Mouse (Mus musculus) lung, postnatal 0 days (tissue): ENCODE results near the gene Ctu2. TPM values are rescaled to one million over a fixed set of nuclear protein-coding genes. Genes with fewer than 3 reads are reported as not detected.
A peak's percentile ranks its signal among the peaks of the same experiment; 100 is the strongest.

Source experiments
- ATAC-seq: fragments of 200-750 bp; cut with Nextera tagmentation; 2 replicates; pipeline ENCODE4 v1.8.0; 2017; ENCODE audit warnings: moderate library complexity
- DNase-seq: peaks from one replicate; pipeline ENCODE4 v3.0.0-alpha.2; 2016; ENCODE audit warnings: low spot score
- H3K27ac ChIP-seq: fragments of 300-500 bp; sonication (generic); 2 replicates; pipeline ENCODE4 v1.5.1; 2014; ENCODE audit warnings: antibody characterized with exemption, mild to moderate bottlenecking, low read length, mixed read lengths
- H3K27me3 ChIP-seq: fragments of 300-500 bp; sonication (generic); replicated peaks from 2 replicates; pipeline ENCODE4 v1.6.1; 2014; ENCODE audit warnings: low read length, mixed read lengths; ENCODE audit not compliant: insufficient read depth
- H3K36me3 ChIP-seq: fragments of 300-500 bp; sonication (generic); 2 replicates; pipeline ENCODE4 v1.6.1; 2014; ENCODE audit warnings: low read length, mixed read lengths; ENCODE audit not compliant: insufficient read depth
- H3K4me1 ChIP-seq: fragments of 300-500 bp; sonication (generic); 2 replicates; pipeline ENCODE4 v1.6.1; 2014; ENCODE audit warnings: antibody characterized with exemption, low read depth, low read length, mixed read lengths; ENCODE audit not compliant: insufficient read depth
- H3K4me2 ChIP-seq: fragments of 300-500 bp; sonication (generic); replicated peaks from 2 replicates; pipeline ENCODE4 v1.6.1; 2014; ENCODE audit warnings: low read depth, mild to moderate bottlenecking, low read length, moderate library complexity, mixed read lengths
- H3K4me3 ChIP-seq: fragments of 300-500 bp; sonication (generic); 2 replicates; pipeline ENCODE4 v1.5.1; 2014; ENCODE audit warnings: low read depth, low read length
- H3K9ac ChIP-seq: fragments of 300-500 bp; sonication (generic); replicated peaks from 2 replicates; pipeline ENCODE4 v1.6.1; 2014; ENCODE audit warnings: low read depth, mild to moderate bottlenecking
- H3K9me3 ChIP-seq: fragments of 300-500 bp; sonication (generic); 2 replicates; pipeline ENCODE4 v1.6.1; 2016; ENCODE audit warnings: low read length, mixed read lengths
- CTCF ChIP-seq: IDR thresholded peaks from 2 replicates; pipeline ENCODE4 v1.5.1; 2016; ENCODE audit warnings: antibody characterized with exemption, mild to moderate bottlenecking
- EP300 ChIP-seq: IDR thresholded peaks from 2 replicates; pipeline ENCODE4 v1.6.1; 2016; ENCODE audit warnings: antibody characterized with exemption, mild to moderate bottlenecking, control low read depth
- WGBS: fragments of 180-500 bp; shearing (Covaris S2); extraction: QIAGEN DNeasy Blood & Tissue Kit; methylation state at CpG from one replicate; pipeline ENCODE4 v1.1.7; 2014; 5-methylcytosine and 5-hydroxymethylcytosine counted together
- polyA plus RNA-seq: library from polyadenylated mRNA; unstranded; fragments of >200 nt; fragmentation: Nextera tagmentation; extraction: Ambion mirVana; gene quantifications from 2 replicates; pipeline ENCODE4 v1.2.1, GENCODE M21; 2015

The Ctu2 gene
- polyA plus RNA-seq, 1 experiment from 2014 or later = 25.9 TPM

- H3K36me3 ChIP-seq = no peaks in the 10 kb centered on the region
- 91% methylated on average over 18 of the region's 20 CpGs for WGBS
- ATAC-seq = no peak
Observed at GRCm38 (mm10) chr8:122436586-122437125, 39.3 kb upstream of the Ctu2 start.

GRCm38 (mm10) chr8:122437708-122438331 lies 38.1 kb upstream of the Ctu2 start:
- Histone ChIP-seq H3K4me1 (peaks cover 5% of the 10 kb centered on the region), H3K9me3 (no peaks in the 10 kb centered on the region), H3K27me3 (no peaks in the 10 kb centered on the region), H3K9ac (0 out of 2 replicates have a peak overlapping the region, but pooled peaks have one; percentile 2), H3K27ac (peak overlapping the region; percentile 62), H3K4me2 (peak overlapping the region; percentile 23; the same call in 1 of the 2 replicates), H3K4me3 (no peak overlapping the region), H3K36me3 (no peaks in the 10 kb centered on the region)
- ATAC-seq (peak; percentile 58), DNase-seq (peak; percentile 83)
- TF ChIP-seq CTCF = no peak
- no peak for TF ChIP-seq EP300
- 77% methylated on average over 13 of the region's 13 CpGs for WGBS

More at GRCm38 (mm10) chr8:122436586-122437125, 39.3 kb upstream of the Ctu2 start:
- peaks cover 6% of the 10 kb centered on the region for H3K4me1 ChIP-seq
- no peaks in the 10 kb centered on the region for H3K27me3 ChIP-seq
- no peak overlapping the region for H3K27ac ChIP-seq
- peak; percentile 40 for DNase-seq
- TF ChIP-seq EP300 = no peak
- TF ChIP-seq CTCF = no peak
- H3K4me2 ChIP-seq = no peak overlapping the region
- no peak overlapping the region for H3K4me3 ChIP-seq
- H3K9me3 ChIP-seq = no peaks in the 10 kb centered on the region
- no peak overlapping the region for H3K9ac ChIP-seq

GRCm38 (mm10) chr8:122439336-122439735 lies 36.6 kb upstream of the Ctu2 start:
- Histone ChIP-seq H3K4me3 (no peak overlapping the region), H3K27ac (no peak overlapping the region), H3K36me3 (no peaks in the 10 kb centered on the region), H3K4me1 (no peaks in the 10 kb centered on the region), H3K27me3 (no peaks in the 10 kb centered on the region), H3K9me3 (no peaks in the 10 kb centered on the region), H3K9ac (no peak overlapping the region), H3K4me2 (no peak overlapping the region)
- DNase-seq (no peak), ATAC-seq (no peak)
- TF ChIP-seq EP300 = no peak
- no peak for TF ChIP-seq CTCF
- 93% methylated on average over 16 of the region's 16 CpGs for WGBS

GRCm38 (mm10) chr8:122441326-122441725 lies 34.6 kb upstream of the Ctu2 start:
- H3K27ac ChIP-seq = no peak overlapping the region
- no peaks in the 10 kb centered on the region for H3K9me3 ChIP-seq
- TF ChIP-seq EP300 = no peak
- TF ChIP-seq CTCF = no peak
- 88% methylated on average over 1 of the region's 1 CpGs for WGBS
- DNase-seq (no peak), ATAC-seq (no peak)
- H3K36me3 ChIP-seq = no peaks in the 10 kb centered on the region
- H3K4me2 ChIP-seq = no peak overlapping the region
- H3K4me3 ChIP-seq = no peak overlapping the region
- no peak overlapping the region for H3K9ac ChIP-seq
- H3K27me3 ChIP-seq = no peaks in the 10 kb centered on the region
- H3K4me1 ChIP-seq = peaks cover 7% of the 10 kb centered on the region; the same call in 1 of the 2 replicates

GRCm38 (mm10) chr8:122442356-122442755 lies 33.6 kb upstream of the Ctu2 start:
- no peaks in the 10 kb centered on the region for H3K36me3 ChIP-seq
- peak overlapping the region; percentile 52 for H3K4me3 ChIP-seq
- DNase-seq = no peak
- H3K27me3 ChIP-seq = no peaks in the 10 kb centered on the region
- 23% methylated on average over 7 of the region's 7 CpGs for WGBS
- TF ChIP-seq CTCF (no peak), EP300 (no peak)
- peaks cover 7% of the 10 kb centered on the region; the same call in 1 of the 2 replicates for H3K4me1 ChIP-seq
- ATAC-seq = no peak
- H3K9me3 ChIP-seq = no peaks in the 10 kb centered on the region
- peak overlapping the region; percentile 43 for H3K9ac ChIP-seq
- no peak overlapping the region for H3K27ac ChIP-seq
- H3K4me2 ChIP-seq = peak overlapping the region; percentile 97

- DNase-seq (no peak), ATAC-seq (no peak)
- H3K27ac ChIP-seq = peak overlapping the region; percentile 59; the same call in 1 of the 2 replicates
- H3K9me3 ChIP-seq = no peaks in the 10 kb centered on the region
- no peak for TF ChIP-seq EP300
- TF ChIP-seq CTCF = no peak
- no peaks in the 10 kb centered on the region for H3K27me3 ChIP-seq
- peak overlapping the region; percentile 52 for H3K4me3 ChIP-seq
- H3K4me1 ChIP-seq = peaks cover 7% of the 10 kb centered on the region; the same call in 1 of the 2 replicates
- 2% methylated on average over 11 of the region's 12 CpGs for WGBS
- H3K36me3 ChIP-seq = no peaks in the 10 kb centered on the region
- peak overlapping the region; percentile 97 for H3K4me2 ChIP-seq
- H3K9ac ChIP-seq = peak overlapping the region; percentile 43
Observed at GRCm38 (mm10) chr8:122442781-122443180, 33.2 kb upstream of the Ctu2 start.
